Mouse (Mus musculus) c-Kit-negative CD71-positive TER-119-positive erythroid progenitor cells, embryonic 14.5 days (primary cell): ENCODE measurements around the gene Drc3.

ENCODE experiments used
- DNase-seq: peaks from one replicate; pipeline ENCODE4 v3.0.0-alpha.2; 2013; ENCODE audit warnings: low read depth, low spot score

The Drc3 gene

GRCm38 (mm10) chr11:60352559-60353411 lies at the start of gene Drc3, which contains the start of gene Tom1l2:
TSS of gene Drc3 (plus strand) at chr11:60353329.
TSS of gene Tom1l2 (minus strand) at chr11:60352905.
- peak; percentile 97 for DNase-seq

DNA sequence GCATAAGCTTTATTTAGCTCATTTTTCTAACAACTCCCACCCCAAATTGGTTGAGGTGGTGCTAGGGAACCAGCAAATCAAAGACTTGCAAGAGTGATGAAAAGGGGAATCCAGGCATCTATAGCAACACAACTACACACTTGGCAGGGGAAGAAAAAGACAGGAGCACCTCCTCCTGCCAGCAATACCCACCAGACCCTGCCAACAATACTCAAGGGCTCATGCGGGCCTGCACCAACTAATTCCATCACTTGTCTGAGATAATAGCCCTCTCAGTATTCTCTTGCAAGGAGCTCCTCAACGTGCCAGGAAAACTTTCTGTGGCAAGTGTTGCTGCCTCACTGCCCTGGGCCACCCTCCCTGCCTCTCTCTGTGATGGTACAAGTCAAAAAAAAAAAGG lies 49.6 kb upstream of the Drc3 start:
- DNase-seq: no peak

DNA sequence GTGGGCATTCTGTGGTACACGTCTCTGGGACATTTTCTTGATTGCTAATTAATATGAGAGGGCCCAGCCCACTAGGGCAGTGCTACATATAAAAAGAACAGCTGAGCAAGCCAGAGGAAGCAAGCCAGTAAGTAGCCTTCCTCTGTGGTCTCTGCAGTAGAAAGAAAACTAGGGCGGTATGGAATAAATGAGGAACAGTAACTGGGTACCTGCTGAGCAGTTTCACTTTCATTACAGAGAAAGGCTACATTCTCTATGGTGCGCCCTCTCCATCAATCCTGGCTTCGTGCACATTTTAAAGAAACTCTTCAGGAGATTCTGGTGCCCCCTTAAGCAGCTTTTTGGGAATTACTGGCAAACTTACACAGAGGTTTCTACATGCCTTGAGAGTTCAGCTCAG lies 47.5 kb upstream of the Drc3 start:
- DNase-seq: no peak

GRCm38 (mm10) chr11:60306834-60307233 lies 46.3 kb upstream of the Drc3 start:
- peak; percentile 36 for DNase-seq

GRCm38 (mm10) chr11:60307375-60307825 lies 45.7 kb upstream of the Drc3 start:
- DNase-seq: peak; percentile 35

DNA sequence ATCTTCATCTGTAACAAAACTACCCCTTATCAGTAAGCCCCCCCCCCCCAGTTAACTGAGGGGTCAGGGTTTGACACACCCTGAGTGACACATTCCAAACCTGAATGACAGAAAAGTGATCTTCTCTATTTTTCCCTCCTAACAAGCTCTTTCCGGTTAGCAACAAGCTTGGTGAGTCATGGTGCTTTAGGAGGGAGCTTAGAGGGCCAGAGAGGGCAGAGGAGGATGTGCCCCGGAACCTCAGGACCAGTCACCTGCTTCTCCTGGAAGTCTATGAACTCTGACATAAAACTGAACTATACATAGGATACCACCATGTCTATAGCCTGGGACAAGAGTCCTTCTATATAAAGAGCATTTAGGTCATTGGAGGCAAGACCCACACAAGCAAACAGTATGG lies 45.1 kb upstream of the Drc3 start:
- DNase-seq: no peak

GRCm38 (mm10) chr11:60308506-60309116 lies 44.5 kb upstream of the Drc3 start:
- DNase-seq: no peak

DNA sequence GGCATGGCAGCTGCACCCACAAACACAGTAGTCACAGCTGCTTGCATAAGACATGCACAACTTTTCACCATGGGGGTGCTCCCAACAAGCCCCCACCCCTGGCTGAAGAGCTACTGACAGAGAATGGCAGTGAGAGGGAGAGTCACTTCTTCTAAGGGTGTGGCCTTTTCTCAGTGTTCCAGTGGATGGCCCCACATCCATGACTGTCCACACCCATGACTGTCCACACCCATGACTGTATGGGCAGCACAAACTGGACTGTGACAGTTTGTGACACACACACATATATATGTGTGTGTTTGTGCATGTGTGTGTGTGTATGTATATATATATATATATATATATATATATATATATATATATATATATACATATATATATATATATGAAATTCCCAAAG lies 43.3 kb upstream of the Drc3 start:
- peak; percentile 31 for DNase-seq

DNA sequence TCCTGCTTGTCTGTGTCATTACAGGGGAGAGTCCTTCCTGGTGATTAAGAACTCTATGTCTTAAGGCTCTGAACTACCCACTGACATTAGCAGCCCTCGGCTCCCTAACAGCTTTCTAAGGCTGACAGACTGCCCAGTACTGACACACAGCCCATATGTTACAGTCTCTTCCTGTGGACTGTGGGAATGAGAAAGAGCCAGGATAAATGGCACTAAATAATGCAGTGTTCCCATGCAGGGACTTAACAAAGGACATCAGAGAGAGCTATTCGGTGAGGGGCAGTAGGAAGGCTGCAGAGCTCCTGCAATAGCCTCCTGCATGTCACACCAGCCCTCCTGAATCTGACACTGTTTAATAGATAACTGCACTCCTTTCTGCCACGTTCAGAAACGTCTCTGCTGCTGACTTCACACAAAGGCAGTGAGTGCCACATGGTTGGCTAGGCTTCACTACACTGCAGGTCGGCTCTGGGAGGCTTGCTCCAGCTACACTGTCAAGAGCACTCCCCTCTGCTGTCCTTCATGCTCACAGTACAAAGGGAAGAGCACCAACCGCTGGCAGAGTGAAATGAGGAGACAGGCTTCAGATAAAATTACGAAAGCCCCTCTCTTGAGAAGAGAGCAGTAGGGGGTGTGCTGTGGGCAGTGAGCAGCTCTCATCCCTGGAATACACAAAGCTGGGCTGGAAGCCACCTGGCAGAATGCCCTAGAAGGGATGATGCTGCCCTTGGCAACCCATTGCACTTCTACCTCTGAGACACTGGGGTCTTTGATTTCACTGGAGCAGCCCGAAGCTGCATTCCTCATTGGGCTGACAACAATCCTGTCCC lies 41.9 kb upstream of the Drc3 start:
- no peak for DNase-seq

DNA sequence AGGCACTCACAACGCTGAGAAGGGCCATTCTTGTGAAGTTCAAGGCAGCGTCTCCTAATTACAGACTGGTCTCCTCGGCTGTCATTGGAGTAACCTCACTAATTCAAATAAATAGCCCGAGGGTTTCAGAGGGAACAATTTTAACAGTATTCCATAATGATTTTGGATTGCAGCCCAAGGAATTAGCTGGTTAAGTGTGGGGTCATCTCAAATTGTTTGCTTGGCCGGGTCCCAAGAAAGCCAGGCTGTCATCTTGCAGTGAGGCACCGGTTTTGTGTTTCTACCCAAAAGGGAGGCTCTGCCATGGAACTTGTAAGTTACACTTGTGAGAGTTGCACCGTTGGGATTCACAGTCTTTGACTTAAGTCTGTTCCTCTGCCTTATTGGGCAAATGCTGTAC lies 36.9 kb upstream of the Drc3 start:
- no peak for DNase-seq

DNA sequence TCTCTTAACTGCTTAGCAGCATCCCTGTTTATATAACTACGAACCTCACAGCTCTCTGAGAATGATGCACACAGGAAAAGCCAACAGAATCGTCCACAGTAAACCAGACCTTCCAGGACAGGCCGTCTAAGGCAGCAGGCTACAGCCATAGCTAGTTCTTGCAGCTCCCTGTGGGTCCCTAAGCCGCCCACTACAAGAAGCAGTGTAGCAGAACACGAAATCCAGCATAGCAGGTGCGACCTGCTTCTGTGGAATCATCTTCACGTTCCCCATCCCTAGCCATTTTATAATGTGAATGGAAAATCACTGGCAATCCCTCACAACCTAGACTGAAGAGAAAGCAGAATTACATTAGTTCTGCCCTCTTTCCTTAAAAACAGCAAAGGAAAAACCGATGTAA lies 36.2 kb upstream of the Drc3 start:
- no peak for DNase-seq

- DNase-seq: no peak
Measured at GRCm38 (mm10) chr11:60317376-60318102, 35.6 kb upstream of the Drc3 start.

DNA sequence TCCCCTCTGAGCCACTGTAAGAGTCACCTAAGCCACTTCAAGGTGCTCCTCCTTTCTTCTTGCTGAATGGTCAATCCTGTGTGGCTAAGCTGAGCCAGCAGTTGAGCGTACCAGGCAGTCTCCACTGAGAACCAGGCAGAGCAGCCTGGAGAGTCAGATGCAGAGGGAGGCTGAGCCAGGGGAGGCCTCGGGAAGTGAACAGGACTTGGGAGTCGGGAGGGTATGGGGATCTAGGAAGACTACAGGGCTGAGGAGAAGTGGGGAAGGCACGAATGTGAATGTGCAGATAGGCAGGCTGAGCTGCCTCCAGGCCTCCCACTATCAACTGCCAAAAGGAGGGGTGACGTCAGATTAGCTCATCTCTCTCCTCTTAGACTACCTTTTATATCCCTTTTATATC lies 34.4 kb upstream of the Drc3 start:
- no peak for DNase-seq

GRCm38 (mm10) chr11:60319257-60320066 lies 33.7 kb upstream of the Drc3 start:
- no peak for DNase-seq

DNA sequence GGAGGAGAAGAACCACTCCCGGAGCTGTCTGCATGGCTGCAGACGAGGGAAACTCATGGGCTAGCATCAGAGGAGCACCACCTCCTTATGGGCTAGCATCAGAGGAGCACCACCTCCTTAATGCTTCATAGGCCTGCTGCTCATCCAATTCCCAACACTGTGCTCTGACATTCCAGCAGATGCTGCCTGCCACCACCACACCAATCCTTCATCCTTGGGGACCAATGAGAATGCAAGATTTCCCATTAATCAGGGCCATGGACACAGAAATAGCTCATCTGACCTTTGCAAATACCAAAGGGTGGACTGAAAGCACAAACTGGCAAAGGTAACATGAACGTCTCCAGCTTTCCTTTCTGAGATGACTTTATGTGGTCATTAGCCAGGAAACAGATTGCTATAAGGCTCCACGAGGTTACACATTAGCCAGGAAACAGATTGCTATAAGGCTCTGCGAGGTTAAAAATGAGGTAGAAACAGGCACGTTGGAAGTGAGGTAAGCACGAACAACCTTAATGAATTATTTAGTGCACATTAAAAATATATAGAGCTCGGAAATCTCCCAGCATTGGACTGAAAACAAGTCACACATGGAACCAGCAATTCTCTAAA lies 32.6 kb upstream of the Drc3 start:
- no peak for DNase-seq

GRCm38 (mm10) chr11:60321438-60321837 lies 31.7 kb upstream of the Drc3 start:
- DNase-seq: no peak

- DNase-seq: no peak
Measured at GRCm38 (mm10) chr11:60323731-60324130, 29.4 kb upstream of the Drc3 start.

DNA sequence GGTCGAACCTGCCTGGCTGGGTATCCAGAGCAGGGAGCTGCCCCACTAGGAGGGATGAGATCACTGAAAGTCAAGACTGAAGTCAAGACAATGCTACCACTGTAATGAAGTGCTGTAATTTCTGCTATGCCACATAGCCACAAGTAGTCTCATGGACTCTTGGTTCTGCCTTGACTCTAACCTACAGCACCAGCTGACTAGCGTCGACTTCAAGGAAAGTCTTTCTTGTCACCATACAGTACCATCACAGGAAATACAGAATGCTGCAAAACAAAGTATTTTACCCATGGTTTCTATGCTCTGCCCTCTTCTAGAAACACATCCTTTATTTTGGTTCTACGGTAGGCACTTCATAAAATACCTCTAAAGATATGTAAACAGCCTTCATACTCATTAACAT lies 22.6 kb upstream of the Drc3 start:
- no peak for DNase-seq

- no peak for DNase-seq
Measured at GRCm38 (mm10) chr11:60333461-60333860, 19.7 kb upstream of the Drc3 start.

DNA sequence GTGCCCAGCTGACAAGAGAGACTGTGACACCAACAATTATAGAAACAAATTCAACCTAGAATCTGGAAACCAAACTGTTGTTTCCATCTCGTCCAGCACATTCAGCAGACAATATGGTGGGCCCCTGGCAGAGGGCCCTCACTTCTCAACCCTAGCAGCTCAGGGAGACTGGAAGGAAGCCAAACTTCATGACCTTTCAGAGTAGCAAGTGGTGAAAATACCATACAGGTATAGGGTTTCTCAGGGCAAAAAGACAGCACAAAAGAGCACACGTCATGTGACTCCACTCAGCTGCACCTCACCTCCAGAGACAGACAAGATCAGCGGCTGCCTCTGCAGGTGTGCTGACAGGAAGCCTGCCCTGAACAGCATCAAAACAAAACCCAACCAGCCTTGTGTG lies 19.0 kb upstream of the Drc3 start:
- no peak for DNase-seq
